Mouse (Mus musculus): ENCODE data around the gene Wnt9b. TPM values are rescaled to one million over a fixed set of nuclear protein-coding genes. Genes with fewer than 3 reads are reported as not detected.

The Wnt9b gene
- total RNA-seq, 4 experiments from 2014 or later = 0.07 to 0.31 (median 0.22) TPM; not detected in 1

Other genes with a start within 250 kb of the Wnt9b start
- gene Lrrc37a, start 245.2 kb downstream of the Wnt9b start, total RNA-seq (2022) = not detected
- gene Gm884, start 128.7 kb downstream of the Wnt9b start, total RNA-seq (2022) = not detected
- gene Lyzl6, start 110.9 kb downstream of the Wnt9b start, total RNA-seq (2022) = not detected
- gene Rprml, start 100.3 kb downstream of the Wnt9b start, total RNA-seq (2022) = under 1 TPM in 3 of 4 experiments, not detected in 1; 0.32 to 1.00 (median 0.37) TPM
- 100 to 1,000 TPM in 2 of 4 experiments, 10 to 100 TPM in 2; 93.8 to 114 (median 103) TPM for gene Gosr2, start 51.9 kb downstream of the Wnt9b start, total RNA-seq (2022)
- gene Wnt3, start 24.3 kb upstream of the Wnt9b start, total RNA-seq (2022) = 1 to 10 TPM in 2 of 4 experiments, under 1 TPM in 2; 0.17 to 3.1 (median 1.3) TPM
- 100 to 1,000 TPM; 155 to 272 (median 192) TPM for gene Nsf, start 204.2 kb upstream of the Wnt9b start, total RNA-seq (2022)
- 10 to 100 TPM; 46.1 to 61.9 (median 54.1) TPM for gene Arf2, start 216.9 kb upstream of the Wnt9b start, total RNA-seq (2022)

Data from adrenal gland, adult 8-10 months (tissue).